ENCODE assay signal across 24 mouse cellular contexts in the genomic region with DNA sequence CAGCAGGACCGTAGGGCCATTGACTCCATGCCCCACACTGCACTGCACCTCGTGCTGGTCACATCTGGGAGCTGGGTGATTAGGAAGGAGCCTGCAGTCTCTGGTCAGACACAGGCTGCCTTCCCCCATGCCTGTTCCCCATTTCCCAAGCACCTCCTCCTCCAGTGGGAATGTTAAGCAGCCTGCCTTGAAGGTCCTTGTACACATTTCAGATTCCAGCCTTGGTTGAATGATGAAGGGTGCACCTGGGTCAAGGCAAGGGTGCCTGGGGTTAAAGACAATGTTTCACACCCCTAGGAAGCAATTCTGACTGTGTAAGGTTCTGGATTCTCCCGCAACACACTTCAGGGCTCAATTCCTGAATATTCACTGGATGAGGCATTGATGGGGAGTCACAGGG. TPM values are rescaled to one million over a fixed set of nuclear protein-coding genes. Genes with fewer than 3 reads are reported as not detected.
DNase-seq lines count a peak whose midpoint lies in the region; ATAC-seq and TF ChIP-seq lines count a peak whose summit lies in the region.
"Had no signal": no experiment of that assay in that cellular context is flagged by ENCODE, and none has a peak within 500 bp of the region (broad histone marks: within the 10 kb centered on the region; RNA-seq: fewer than 3 reads in every experiment).

No protein-coding gene starts in this region.

- peak overlapping the region; percentile 47; the same call in 1 of the 2 replicates for H3K27ac ChIP-seq in left cerebral cortex, adult 2 months
- peak overlapping the region; percentile 22 for H3K27ac ChIP-seq in lung, postnatal 0 days (ENCODE audit: low read length)
- H3K27ac ChIP-seq: embryonic facial prominence, embryonic 12.5 days; forebrain, embryonic 15.5 days; heart, embryonic 13.5 days; hindbrain, embryonic 15.5 days had no signal

- peak; percentile 30; the same call in 1 of the 2 replicates for TF ChIP-seq EP300 in lung, postnatal 0 days (IDR thresholded peaks at IDR 0.05)

- no peak overlapping the region for H3K9ac ChIP-seq in lung, postnatal 0 days (replicated peaks; ENCODE audit: low read depth)
- H3K9ac ChIP-seq: embryonic facial prominence, embryonic 12.5 days; forebrain, embryonic 15.5 days; heart, embryonic 13.5 days; hindbrain, embryonic 15.5 days had no signal

- intact Hi-C loops in left cerebral cortex, adult 2 months (cut with DNase I): loop anchor here (2.0 kb wide), 1 partner anchor 34 kb away; no protein-coding TSS in a partner anchor

- no peaks in the 10 kb centered on the region for H3K79me2 ChIP-seq in myocyte (ENCODE audit: control insufficient read depth, insufficient read depth)

- WGBS in lung, postnatal 0 days: 37% methylated on average over 3 of the region's 3 CpGs

- no peaks in the 10 kb centered on the region for H3K27me3 ChIP-seq in lung, postnatal 0 days (replicated peaks; ENCODE audit: insufficient read depth, low read length)
- peaks cover 4% of the 10 kb centered on the region for H3K27me3 ChIP-seq in myocyte (ENCODE audit: control insufficient read depth, insufficient read depth, insufficient read length)
- H3K27me3 ChIP-seq: embryonic facial prominence, embryonic 12.5 days; forebrain, embryonic 15.5 days; heart, embryonic 13.5 days; hindbrain, embryonic 15.5 days had no signal

- TF ChIP-seq CTCF in left cerebral cortex, adult 2 months (IDR thresholded peaks at IDR 0.05): no peak
- no peak for TF ChIP-seq CTCF in lung, postnatal 0 days (IDR thresholded peaks at IDR 0.05)

- H3K4me3 ChIP-seq in left cerebral cortex, adult 2 months: no peak overlapping the region
- H3K4me3 ChIP-seq in lung, postnatal 0 days (ENCODE audit: low read depth, low read length): no peak overlapping the region
- H3K4me3 ChIP-seq in myocyte: no peak overlapping the region
- H3K4me3 ChIP-seq: embryonic facial prominence, embryonic 12.5 days; forebrain, embryonic 15.5 days; heart, embryonic 13.5 days; hindbrain, embryonic 15.5 days had no signal

- no peaks in the 10 kb centered on the region for H3K4me1 ChIP-seq in lung, postnatal 0 days (ENCODE audit: insufficient read depth, low read depth, low read length)
- H3K4me1 ChIP-seq: embryonic facial prominence, embryonic 12.5 days; forebrain, embryonic 15.5 days; hindbrain, embryonic 15.5 days had no signal

- H3ac ChIP-seq in myocyte (ENCODE audit: control insufficient read depth, insufficient read length): no peak overlapping the region

- DNase-seq in adrenal gland, adult 2 months: peak; percentile 29
- DNase-seq in adrenal gland, adult 18-20 months (ENCODE audit: low spot score in 2 of 2): no peak
- no peak for DNase-seq in left cerebral cortex, adult 2 months (ENCODE audit: extremely low spot score in 1 of 2, low spot score in 2 of 2)
- DNase-seq in left cerebral cortex, adult 11 months (ENCODE audit: low spot score): no peak
- DNase-seq in lung, postnatal 0 days (ENCODE audit: low spot score): no peak
- no peak for DNase-seq in cerebellum, adult 8-10 months
- DNase-seq: adrenal gland, postnatal 36 days; B cell, adult 2 months; cerebellum, adult 11 months; cerebellum, adult 9-10 months; cerebellum, postnatal 25 days; gastrocnemius, postnatal 36 days; heart, adult 11 months; heart, postnatal 36 days had no signal

- no peak overlapping the region for H3K4me2 ChIP-seq in lung, postnatal 0 days (replicated peaks; ENCODE audit: low read depth, low read length)
- peak overlapping the region; percentile 31 for H3K4me2 ChIP-seq in myocyte (ENCODE audit: low read depth)
- H3K4me2 ChIP-seq: embryonic facial prominence, embryonic 12.5 days; forebrain, embryonic 15.5 days; heart, embryonic 13.5 days; hindbrain, embryonic 15.5 days had no signal

- ATAC-seq in lung, postnatal 0 days: peak; percentile 73
- ATAC-seq: CD4-positive, CD25-positive, alpha-beta regulatory T cell, adult 4 months; forebrain, embryonic 15.5 days had no signal

- no peaks in the 10 kb centered on the region for H3K36me3 ChIP-seq in lung, postnatal 0 days (ENCODE audit: insufficient read depth, low read length)
- no peaks in the 10 kb centered on the region for H3K36me3 ChIP-seq in myocyte (ENCODE audit: control insufficient read depth, insufficient read depth)
- H3K36me3 ChIP-seq: embryonic facial prominence, embryonic 12.5 days; forebrain, embryonic 15.5 days; G1E; heart, embryonic 13.5 days; hindbrain, embryonic 15.5 days had no signal

- no peaks in the 10 kb centered on the region for H3K9me3 ChIP-seq in lung, postnatal 0 days (ENCODE audit: low read length)
- H3K9me3 ChIP-seq: embryonic facial prominence, embryonic 12.5 days; forebrain, embryonic 15.5 days; heart, embryonic 13.5 days; hindbrain, embryonic 15.5 days had no signal

- no peak for TF ChIP-seq POLR2A in myocyte (IDR thresholded peaks at IDR 0.05; ENCODE audit: insufficient read length, low read depth)

TF ChIP-seq in myocyte, 11 proteins besides CTCF, POLR2A, EP300 and RAD21:
- TF ChIP-seq MYOG (IDR thresholded peaks at IDR 0.05; ENCODE audit: control insufficient read depth in 1 of 3, insufficient read depth in 1 of 3, insufficient read length in 2 of 3, low read depth in 2 of 3): no peak
- no peak for TF ChIP-seq REST (IDR thresholded peaks at IDR 0.05; ENCODE audit: insufficient read depth, insufficient read length)
- TF ChIP-seq CEBPB (IDR thresholded peaks at IDR 0.05; ENCODE audit: insufficient read depth, poor library complexity, severe bottlenecking): no peak
- TF ChIP-seq TCF12 (IDR thresholded peaks at IDR 0.05; ENCODE audit: insufficient read depth, poor library complexity, severe bottlenecking): no peak
- TF ChIP-seq SRF (IDR thresholded peaks at IDR 0.05; ENCODE audit: control insufficient read depth, insufficient read length, low read depth): no peak
- no peak for TF ChIP-seq POLR2AphosphoS2 (IDR thresholded peaks at IDR 0.05; ENCODE audit: insufficient read length, low read depth)
- no peak for TF ChIP-seq TCF3 (IDR thresholded peaks at IDR 0.05; ENCODE audit: insufficient read length, low read depth)
- no peak for TF ChIP-seq E2F4 (IDR thresholded peaks at IDR 0.05; ENCODE audit: insufficient read depth)
- TF ChIP-seq MAX (IDR thresholded peaks at IDR 0.05; ENCODE audit: low read depth): no peak

RNA-seq across cellular contexts. Expression of gene Spink4, which starts 1.4 kb away (rescaled TPM):
- total RNA-seq in adrenal gland, adult 2 months (2021): 100 to 1,000 TPM in 1 of 2 experiments, not detected in 1; 112 TPM
- 6.3 and 15.7 TPM in 2 replicates for polyA plus RNA-seq in adrenal gland, adult 2 months (2012; rRNA removed)
- 100 to 1,000 TPM in 1 of 2 experiments, not detected in 1; 120 TPM for total RNA-seq in adrenal gland, adult 18-20 months (2021)
- total RNA-seq in left cerebral cortex, adult 2 months (2021): not detected
- polyA plus RNA-seq in lung, postnatal 0 days (2015; fragmentation: Nextera tagmentation; extraction: Ambion mirVana): 3.5 and 4.6 TPM in 2 replicates
- 12.5 TPM for polyA plus RNA-seq in myocyte (2012; fragmentation: generic; extraction: Trizol)
- total RNA-seq: G1E; gastrocnemius, adult 8-10 months; gastrocnemius, postnatal 36 days; heart, postnatal 36 days had no signal
- polyA plus RNA-seq: CD4-positive, CD25-positive, alpha-beta regulatory T cell, adult 4 months; embryonic facial prominence, embryonic 12.5 days; forebrain, embryonic 11.5 days; forebrain, embryonic 15.5 days; G1E; hindbrain, embryonic 11.5 days; hindbrain, embryonic 15.5 days had no signal

RNA-seq across cellular contexts. Expression of gene Bag1, which starts 26.8 kb away (rescaled TPM):
- 100 to 1,000 TPM; 274 to 368 TPM for total RNA-seq in adrenal gland, adult 2 months (2021)
- polyA plus RNA-seq in adrenal gland, adult 2 months (2012; rRNA removed): 268 and 567 TPM in 2 replicates
- total RNA-seq in adrenal gland, adult 18-20 months (2021): 100 to 1,000 TPM; 306 to 371 TPM
- total RNA-seq in left cerebral cortex, adult 2 months (2021): 100 to 1,000 TPM; 164 to 181 TPM
- 231 and 234 TPM in 2 replicates for polyA plus RNA-seq in lung, postnatal 0 days (2015; fragmentation: Nextera tagmentation; extraction: Ambion mirVana)
- 330 TPM for polyA plus RNA-seq in myocyte (2012; fragmentation: generic; extraction: Trizol)

RNA-seq across cellular contexts. Expression of gene Chmp5, which starts 26.9 kb away (rescaled TPM):
- total RNA-seq in adrenal gland, adult 2 months (2021): 100 to 1,000 TPM; 101 to 104 TPM
- polyA plus RNA-seq in adrenal gland, adult 2 months (2012; rRNA removed): 4.1 and 4.5 TPM in 2 replicates
- 100 to 1,000 TPM in 1 of 2 experiments, 10 to 100 TPM in 1; 95.1 to 114 TPM for total RNA-seq in adrenal gland, adult 18-20 months (2021)
- total RNA-seq in left cerebral cortex, adult 2 months (2021): 10 to 100 TPM; 79.0 to 79.7 TPM
- 150 and 159 TPM in 2 replicates for polyA plus RNA-seq in lung, postnatal 0 days (2015; fragmentation: Nextera tagmentation; extraction: Ambion mirVana)
- polyA plus RNA-seq in myocyte (2012; fragmentation: generic; extraction: Trizol): 62.2 TPM

RNA-seq across cellular contexts. Expression of gene Nfx1, which starts 49.4 kb away (rescaled TPM):
- total RNA-seq in adrenal gland, adult 2 months (2021): 10 to 100 TPM; 66.1 to 93.2 TPM
- 23.7 and 31.0 TPM in 2 replicates for polyA plus RNA-seq in adrenal gland, adult 2 months (2012; rRNA removed)
- 10 to 100 TPM; 96.3 to 97.4 TPM for total RNA-seq in adrenal gland, adult 18-20 months (2021)
- total RNA-seq in left cerebral cortex, adult 2 months (2021): 10 to 100 TPM; 69.2 to 76.6 TPM
- polyA plus RNA-seq in lung, postnatal 0 days (2015; fragmentation: Nextera tagmentation; extraction: Ambion mirVana): 31.7 and 34.5 TPM in 2 replicates
- polyA plus RNA-seq in myocyte (2012; fragmentation: generic; extraction: Trizol): 27.0 TPM
